Mouse (Mus musculus): ENCODE measurements around the gene Cib1. TPM values are rescaled to one million over a fixed set of nuclear protein-coding genes. Genes with fewer than 3 reads are reported as not detected.

Gene Cib1
- total RNA-seq (2021): 10 to 100 TPM; 10.7 to 12.5 TPM
- long read RNA-seq, experiment 1, transcript Cib1-201 (7 exons, 1,047 nt): major isoform, 11 of 12 reads
- long read RNA-seq, experiment 1, partial matches to known transcripts: 0 of 12 reads
- long read RNA-seq, experiment 1, other reads (novel, unspliced or antisense): 1 of 12 reads
- long read RNA-seq, experiment 2, partial matches to known transcripts: 0 of 6 reads
- long read RNA-seq, experiment 2, other reads (novel, unspliced or antisense): 2 of 6 reads

GRCm38 (mm10) chr7:80232489-80233029 lies at the start of gene Cib1, which contains the start of gene Gdpgp1:
Gene Cib1 (minus strand): TSS chr7:80232813.
Gene Gdpgp1 (plus strand): TSS chr7:80232865.
- peak; percentile 95 for DNase-seq

- no peak for DNase-seq
These were observed 49.0 kb upstream of the Cib1 start for GRCm38 (mm10) chr7:80281646-80282045.

GRCm38 (mm10) chr7:80280998-80281397 lies 48.4 kb upstream of the Cib1 start:
- DNase-seq: no peak

- DNase-seq: no peak
These were observed 47.4 kb upstream of the Cib1 start for GRCm38 (mm10) chr7:80280032-80280431.

- no peak for DNase-seq
These were observed 43.8 kb upstream of the Cib1 start for GRCm38 (mm10) chr7:80276374-80276773.

GRCm38 (mm10) chr7:80273456-80273855 lies 40.8 kb upstream of the Cib1 start:
- no peak for DNase-seq

GRCm38 (mm10) chr7:80269751-80270255 lies 37.2 kb upstream of the Cib1 start:
- DNase-seq: peak; percentile 44

- DNase-seq: peak; percentile 99
These were observed 36.5 kb upstream of the Cib1 start, which contains the start of gene Vps33b for GRCm38 (mm10) chr7:80268897-80269750. Gene Vps33b (plus strand): TSS chr7:80269649.

- DNase-seq: no peak
These were observed 35.2 kb upstream of the Cib1 start for GRCm38 (mm10) chr7:80267764-80268163.

GRCm38 (mm10) chr7:80264606-80265005 lies 32.0 kb upstream of the Cib1 start:
- no peak for DNase-seq

- no peak for DNase-seq
These were observed 28.9 kb upstream of the Cib1 start for GRCm38 (mm10) chr7:80261372-80261990.

GRCm38 (mm10) chr7:80260625-80261371 lies 28.2 kb upstream of the Cib1 start, which contains the start of gene Ngrn:
Gene Ngrn (plus strand): TSS chr7:80261215.
- peak; percentile 81 for DNase-seq

GRCm38 (mm10) chr7:80257706-80258105 lies 25.1 kb upstream of the Cib1 start:
- no peak for DNase-seq

- no peak for DNase-seq
These were observed 23.4 kb upstream of the Cib1 start for GRCm38 (mm10) chr7:80255981-80256380.

- no peak for DNase-seq
These were observed 20.3 kb upstream of the Cib1 start for GRCm38 (mm10) chr7:80252886-80253285.

GRCm38 (mm10) chr7:80252437-80252836 lies 19.8 kb upstream of the Cib1 start:
- DNase-seq: no peak

GRCm38 (mm10) chr7:80246859-80247258 lies 14.2 kb upstream of the Cib1 start:
- no peak for DNase-seq

GRCm38 (mm10) chr7:80246148-80246721 lies 13.6 kb upstream of the Cib1 start, which contains the start of gene Ttll13:
Gene Ttll13 (plus strand): TSS chr7:80246376.
- peak; percentile 96 for DNase-seq

- DNase-seq: no peak
These were observed 12.2 kb upstream of the Cib1 start for GRCm38 (mm10) chr7:80244851-80245250.

GRCm38 (mm10) chr7:80241661-80242060 lies 9.0 kb upstream of the Cib1 start:
- DNase-seq: no peak

GRCm38 (mm10) chr7:80238542-80238941 lies 5.9 kb upstream of the Cib1 start:
- DNase-seq: no peak
